Comparison of ENCODE assay signal across 9 mouse cellular contexts in genomic region chr11:82434091-82434831, GRCm38 (mm10). TPM values are rescaled to one million over a fixed set of nuclear protein-coding genes. Genes with fewer than 3 reads are reported as not detected.
A peak's percentile ranks its signal among the peaks of the same experiment; 100 is the strongest.
DNase-seq lines count a peak whose midpoint lies in the region; ATAC-seq and TF ChIP-seq lines count a peak whose summit lies in the region.
"Had no signal": no experiment of that assay in that cellular context is flagged by ENCODE, and none has a peak within 500 bp of the region (broad histone marks: within the 10 kb centered on the region; RNA-seq: fewer than 3 reads in every experiment).

No protein-coding gene starts in this region.

- intact Hi-C loops in left cerebral cortex, postnatal 36 days (cut with DNase I) = no loop called here

- no peak for TF ChIP-seq POLR2A in cerebellum, adult 2 months (IDR thresholded peaks at IDR 0.05; ENCODE audit: borderline replicate concordance, insufficient read depth, low read length)
- TF ChIP-seq POLR2A in testis, adult 2 months (IDR thresholded peaks at IDR 0.05; ENCODE audit: control insufficient read depth, low read depth, low read length) = no peak

- WGBS in cerebellum, adult 2 months = 11% methylated on average over 62 of the region's 62 CpGs
- WGBS in liver, embryonic 13.5 days (ENCODE audit: insufficient replicate concordance) = 3% methylated on average over 52 of the region's 62 CpGs

- peak overlapping the region; percentile 48 for H3K4me3 ChIP-seq in cerebellum, adult 2 months (replicated peaks; ENCODE audit: insufficient read depth, low read depth, low read length)
- H3K4me3 ChIP-seq in testis, adult 2 months (ENCODE audit: control insufficient read depth, low read depth, low read length) = peak overlapping the region; percentile 54
- H3K4me3 ChIP-seq in liver, embryonic 13.5 days (replicated peaks) = peak overlapping the region; percentile 23; the same call in 1 of the 2 replicates

- H3K4me2 ChIP-seq in liver, embryonic 13.5 days = peak overlapping the region; percentile 34

- no peak for ATAC-seq in liver, embryonic 13.5 days (ENCODE audit: low read depth)
- ATAC-seq in CD4-positive, CD25-positive, alpha-beta regulatory T cell, adult 4 months = no peak

- no peaks in the 10 kb centered on the region for H3K4me1 ChIP-seq in cerebellum, adult 2 months (ENCODE audit: control insufficient read depth, insufficient read depth, low read length)
- H3K4me1 ChIP-seq in testis, adult 2 months (ENCODE audit: control insufficient read depth, insufficient read depth, low read length) = peaks cover 4% of the 10 kb centered on the region
- no peaks in the 10 kb centered on the region for H3K4me1 ChIP-seq in liver, embryonic 13.5 days (replicated peaks)

- H3K27ac ChIP-seq in cerebellum, adult 2 months (ENCODE audit: insufficient read depth, low read length) = no peak overlapping the region
- no peak overlapping the region for H3K27ac ChIP-seq in testis, adult 2 months (ENCODE audit: control insufficient read depth, insufficient read depth, low read depth, low read length)
- H3K27ac ChIP-seq in liver, embryonic 13.5 days = no peak overlapping the region

- no peak for DNase-seq in cerebellum, adult 2 months
- no peak for DNase-seq in cerebellum, adult 9-11 months
- DNase-seq in testis, postnatal 14 days (ENCODE audit: low spot score) = no peak
- no peak for DNase-seq in liver, embryonic 13.5 days
- no peak for DNase-seq in left cerebral cortex, postnatal 36 days (ENCODE audit: low spot score in 2 of 2)
- no peak for DNase-seq in adipocyte (ENCODE audit: low spot score)

- no peak for TF ChIP-seq CTCF in cerebellum, adult 2 months (IDR thresholded peaks at IDR 0.05; ENCODE audit: borderline replicate concordance, insufficient read depth, low read depth, low read length)
- TF ChIP-seq CTCF in testis, adult 2 months (IDR thresholded peaks at IDR 0.05; ENCODE audit: control insufficient read depth, insufficient read depth, insufficient replicate concordance, low read depth, low read length) = no peak

- no peaks in the 10 kb centered on the region for H3K27me3 ChIP-seq in cerebellum, adult 2 months (ENCODE audit: control insufficient read depth, insufficient read depth, low read length)
- no peaks in the 10 kb centered on the region for H3K27me3 ChIP-seq in testis, adult 2 months (ENCODE audit: control insufficient read depth, insufficient read depth, low read length)
- H3K27me3 ChIP-seq in liver, embryonic 13.5 days = peaks cover 52% of the 10 kb centered on the region

- H3K9me3 ChIP-seq in liver, embryonic 13.5 days (replicated peaks) = no peaks in the 10 kb centered on the region

- no peaks in the 10 kb centered on the region for H3K36me3 ChIP-seq in testis, adult 2 months (ENCODE audit: control insufficient read depth, insufficient read depth, low read length)
- no peaks in the 10 kb centered on the region for H3K36me3 ChIP-seq in liver, embryonic 13.5 days

- no peak overlapping the region for H3K9ac ChIP-seq in liver, embryonic 13.5 days

RNA-seq across cellular contexts. Expression of gene Tmem132e, which starts 45.6 kb away (rescaled TPM):
- 19.8 and 20.5 TPM in 2 replicates for polyA plus RNA-seq in cerebellum, adult 2 months (2012; rRNA removed)
- 0.53 and 0.54 TPM in 2 replicates for polyA plus RNA-seq in testis, adult 2 months (2012; rRNA removed)
- 0.10 and 0.15 TPM in 2 replicates for polyA plus RNA-seq in liver, embryonic 13.5 days (2015; fragmentation: Nextera tagmentation; extraction: Ambion mirVana)
- not detected for polyA plus RNA-seq in CD4-positive, CD25-positive, alpha-beta regulatory T cell, adult 4 months (2017; shearing (Covaris generic))
- total RNA-seq in left cerebral cortex, postnatal 36 days (2021) = 10 to 100 TPM; 14.0 to 22.9 TPM
- total RNA-seq: hematopoietic stem cell, adult 5-6 weeks had no signal

Comparison
In these comparisons a context has a peak if more than half of its experiments do, and no peak if none do; other contexts are left out.
1. RNA of gene Tmem132e, which starts 45.6 kb away (polyA plus RNA-seq): 19.8 to 20.5 TPM in cerebellum, adult 2 months; 0.53 to 0.54 TPM in testis, adult 2 months, 0.10 to 0.15 TPM in liver, embryonic 13.5 days and not detected in CD4-positive, CD25-positive, alpha-beta regulatory T cell, adult 4 months; every median in the first group is over 10 times any median in the second.
2. Peak in every context shown above with its lines, with median percentiles within 50 percentile points of each other: H3K4me3 ChIP-seq.